Mouse (Mus musculus): ENCODE results near the gene Cdkn1a. TPM values are rescaled to one million over a fixed set of nuclear protein-coding genes. Genes with fewer than 3 reads are reported as not detected.

Gene Cdkn1a
- polyA plus RNA-seq, 1 experiment from 2014 or later = 292 TPM

DNA sequence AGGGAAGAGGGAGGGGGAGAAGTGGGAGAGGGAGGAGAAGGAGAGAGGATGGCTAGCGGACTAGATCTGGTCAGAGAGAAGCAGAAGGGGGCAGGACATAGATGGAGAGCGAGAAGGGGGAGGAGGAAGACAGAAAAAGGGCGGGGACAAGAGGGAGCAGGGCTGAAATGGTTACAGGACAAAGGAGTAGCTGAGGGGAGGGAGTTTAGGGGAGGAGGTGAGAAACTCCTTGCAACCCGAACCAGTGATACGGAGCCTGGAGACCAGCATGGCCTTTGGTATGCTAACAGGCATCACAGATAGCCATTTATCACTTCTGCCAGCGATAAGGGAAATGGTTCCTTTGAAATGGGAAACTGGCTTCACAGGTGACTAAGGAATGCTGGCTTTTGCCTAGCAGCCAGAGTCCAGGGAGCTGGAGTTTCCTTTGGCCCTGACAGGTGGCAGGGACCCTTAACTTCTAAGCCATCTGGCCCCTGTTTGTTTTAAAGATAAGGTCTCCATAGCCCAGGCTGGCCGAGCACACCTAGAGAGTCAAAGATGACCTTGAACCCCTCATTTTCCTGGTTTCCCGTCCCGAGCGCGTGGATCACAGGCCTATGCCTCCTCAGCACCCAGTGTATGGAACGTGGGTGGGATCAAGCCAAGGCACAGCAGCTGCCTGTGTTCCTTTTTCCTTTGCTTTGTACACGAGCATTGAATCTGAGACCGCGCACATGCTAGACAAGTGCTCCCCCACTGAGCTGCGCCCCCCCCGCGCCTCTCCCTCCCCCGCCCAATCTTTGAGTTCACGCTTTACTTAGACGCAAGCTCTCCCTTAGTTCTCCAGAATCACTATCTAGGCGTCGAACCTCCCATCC, 9.8 kb upstream of the Cdkn1a start:
- DNase-seq (ENCODE audit: low spot score) = no peak
- peak overlapping the region; percentile 31 for H3K9ac ChIP-seq (ENCODE audit: low read depth, low read length)
- peak overlapping the region; percentile 32 for H3K4me2 ChIP-seq (ENCODE audit: low read depth, low read length)
- H3K27ac ChIP-seq (replicated peaks; ENCODE audit: low read depth, low read length) = no peak overlapping the region
- H3K4me1 ChIP-seq (ENCODE audit: control insufficient read depth, insufficient read depth, low read length) = peaks cover 26% of the 10 kb centered on the region
- H3K9me3 ChIP-seq (ENCODE audit: control insufficient read depth, low read length) = 0 out of 2 replicates have a peak, but pooled peaks cover 6% of the 10 kb centered on the region
- WGBS = 3% methylated on average over 23 of the region's 23 CpGs
- no peak for ATAC-seq (ENCODE audit: low read depth)
- peak overlapping the region; percentile 13 for H3K4me3 ChIP-seq (ENCODE audit: low read depth, low read length)
- peaks cover 13% of the 10 kb centered on the region for H3K27me3 ChIP-seq (replicated peaks; ENCODE audit: control insufficient read depth, insufficient read depth, low read length)
- H3K36me3 ChIP-seq (ENCODE audit: control insufficient read depth, insufficient read depth, low read length) = no peaks in the 10 kb centered on the region

DNA sequence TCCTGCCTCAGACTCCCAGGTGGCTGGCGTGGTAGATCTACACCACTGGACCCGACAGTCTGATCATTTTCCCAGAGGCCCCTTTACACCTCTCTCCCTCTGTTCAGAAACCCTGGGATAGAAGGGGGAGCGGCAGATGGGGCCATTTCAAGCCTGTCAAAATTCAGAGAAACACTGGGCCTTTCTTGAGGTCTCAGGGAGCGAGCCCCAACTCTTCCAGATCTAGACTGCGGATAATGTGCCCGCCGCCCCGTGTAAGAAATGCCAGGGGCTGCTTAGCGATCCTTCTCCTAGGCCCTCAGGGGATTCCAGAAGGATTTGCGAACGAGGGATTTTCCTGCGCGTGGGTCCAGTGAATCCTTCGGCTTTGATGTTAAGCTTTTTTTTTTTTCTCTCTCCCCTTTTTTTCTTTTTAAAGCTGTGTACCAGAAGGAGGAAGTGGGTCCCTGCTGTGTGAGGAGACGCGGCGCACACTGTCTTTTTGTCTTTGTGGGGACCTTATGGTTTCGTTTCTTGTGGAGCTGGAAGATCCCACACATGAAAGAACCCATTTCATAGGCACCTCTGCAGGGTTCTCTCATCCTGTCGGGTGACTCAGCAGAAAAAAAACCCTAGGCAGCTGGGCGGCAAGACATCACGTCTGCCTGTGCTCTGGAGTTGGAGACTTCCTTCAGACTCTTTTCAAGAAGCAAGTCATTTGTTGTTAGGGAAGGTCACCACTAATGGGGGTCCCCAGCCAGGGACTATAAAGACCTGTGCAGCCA, 9.0 kb upstream of the Cdkn1a start:
- ATAC-seq (ENCODE audit: low read depth) (no peak), DNase-seq (ENCODE audit: low spot score) (no peak)
- Histone ChIP-seq H3K4me3 (ENCODE audit: low read depth, low read length) (peak overlapping the region; percentile 13), H3K9ac (ENCODE audit: low read depth, low read length) (peak overlapping the region; percentile 31; the same call in 1 of the 2 replicates), H3K9me3 (ENCODE audit: control insufficient read depth, low read length) (0 out of 2 replicates have a peak, but pooled peaks cover 6% of the 10 kb centered on the region), H3K4me2 (ENCODE audit: low read depth, low read length) (peak overlapping the region; percentile 32), H3K4me1 (ENCODE audit: control insufficient read depth, insufficient read depth, low read length) (peaks cover 26% of the 10 kb centered on the region), H3K36me3 (ENCODE audit: control insufficient read depth, insufficient read depth, low read length) (no peaks in the 10 kb centered on the region), H3K27ac (replicated peaks; ENCODE audit: low read depth, low read length) (no peak overlapping the region), H3K27me3 (replicated peaks; ENCODE audit: control insufficient read depth, insufficient read depth, low read length) (peaks cover 13% of the 10 kb centered on the region)
- 4% methylated on average over 19 of the region's 21 CpGs for WGBS

DNA sequence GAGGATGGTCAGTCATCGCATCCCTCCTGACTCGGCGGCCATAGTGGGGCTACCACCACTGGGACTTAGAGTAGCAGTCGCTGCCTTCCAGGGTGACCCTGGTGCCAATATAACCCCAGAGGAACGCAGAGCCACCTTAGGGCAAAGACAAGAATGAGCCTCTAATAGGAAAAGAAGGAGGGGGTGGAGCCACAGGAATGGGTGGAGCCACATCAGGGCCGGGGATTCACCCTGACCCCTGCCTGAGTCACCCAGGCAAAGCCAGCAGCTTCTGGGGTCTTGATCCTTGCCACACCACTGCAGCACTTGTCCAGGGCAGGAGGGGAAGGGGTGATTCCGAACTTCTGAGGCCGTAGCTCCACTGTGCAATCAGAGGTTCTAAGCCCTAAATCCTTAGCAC, 7.2 kb upstream of the Cdkn1a start:
- H3K27me3 ChIP-seq (replicated peaks; ENCODE audit: control insufficient read depth, insufficient read depth, low read length) = peaks cover 13% of the 10 kb centered on the region
- DNase-seq (ENCODE audit: low spot score) (no peak), ATAC-seq (ENCODE audit: low read depth) (no peak)
- no peak overlapping the region for H3K27ac ChIP-seq (replicated peaks; ENCODE audit: low read depth, low read length)
- no peak overlapping the region for H3K4me3 ChIP-seq (ENCODE audit: low read depth, low read length)
- peaks cover 17% of the 10 kb centered on the region for H3K4me1 ChIP-seq (ENCODE audit: control insufficient read depth, insufficient read depth, low read length)
- H3K9ac ChIP-seq (ENCODE audit: low read depth, low read length) = no peak overlapping the region
- no peaks in the 10 kb centered on the region for H3K36me3 ChIP-seq (ENCODE audit: control insufficient read depth, insufficient read depth, low read length)
- no peak overlapping the region for H3K4me2 ChIP-seq (ENCODE audit: low read depth, low read length)
- 0 out of 2 replicates have a peak, but pooled peaks cover 6% of the 10 kb centered on the region for H3K9me3 ChIP-seq (ENCODE audit: control insufficient read depth, low read length)
- 85% methylated on average over 8 of the region's 8 CpGs for WGBS

DNA sequence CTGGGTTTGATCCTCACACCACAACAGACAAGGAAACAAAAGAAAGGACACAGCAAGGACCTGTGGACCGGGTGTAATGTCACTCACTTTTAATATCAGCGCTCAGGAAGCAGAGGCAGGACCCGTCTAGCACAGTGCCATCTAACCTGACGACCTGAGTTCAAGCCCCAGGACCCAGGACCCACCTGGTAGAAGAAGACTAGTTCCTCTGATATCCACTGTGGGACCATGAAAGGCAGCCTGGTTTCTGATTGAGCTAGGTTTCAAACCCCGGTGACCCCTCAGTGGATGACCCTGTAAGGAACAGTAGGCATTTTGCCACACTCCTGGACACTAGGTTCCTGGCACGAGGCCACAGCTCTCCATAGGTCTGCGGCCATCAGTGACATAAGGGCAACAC, 6.1 kb upstream of the Cdkn1a start:
- DNase-seq (ENCODE audit: low spot score) (no peak), ATAC-seq (ENCODE audit: low read depth) (no peak)
- Histone ChIP-seq H3K4me1 (ENCODE audit: control insufficient read depth, insufficient read depth, low read length) (0 out of 2 replicates have a peak, but pooled peaks cover 10% of the 10 kb centered on the region), H3K27me3 (replicated peaks; ENCODE audit: control insufficient read depth, insufficient read depth, low read length) (peaks cover 13% of the 10 kb centered on the region), H3K36me3 (ENCODE audit: control insufficient read depth, insufficient read depth, low read length) (no peaks in the 10 kb centered on the region), H3K9ac (ENCODE audit: low read depth, low read length) (no peak overlapping the region), H3K4me3 (ENCODE audit: low read depth, low read length) (no peak overlapping the region), H3K4me2 (ENCODE audit: low read depth, low read length) (no peak overlapping the region), H3K9me3 (ENCODE audit: control insufficient read depth, low read length) (0 out of 2 replicates have a peak, but pooled peaks cover 6% of the 10 kb centered on the region), H3K27ac (replicated peaks; ENCODE audit: low read depth, low read length) (no peak overlapping the region)
- WGBS = 84% methylated on average over 7 of the region's 7 CpGs

DNA sequence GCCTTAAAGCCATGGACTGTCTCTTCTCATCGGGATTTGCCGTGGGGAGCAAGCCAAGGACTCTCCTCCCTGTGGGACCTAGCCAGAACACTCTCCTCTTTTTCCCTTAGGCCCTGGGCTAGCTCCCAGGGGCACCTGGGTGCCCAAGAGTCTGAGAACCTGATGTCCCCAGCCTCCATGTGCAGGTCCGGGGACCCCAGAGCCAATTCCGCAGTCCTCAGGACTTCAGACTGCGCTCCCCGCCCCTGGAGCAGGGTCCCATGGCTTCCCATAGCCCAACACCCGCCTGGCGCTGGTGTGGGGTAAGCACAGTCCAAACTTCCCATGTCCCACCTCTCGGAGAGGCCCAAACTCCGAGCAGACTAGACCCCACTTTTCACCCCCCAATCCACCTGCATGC, 5.5 kb upstream of the Cdkn1a start:
- no peak for DNase-seq (ENCODE audit: low spot score)
- H3K27ac ChIP-seq (replicated peaks; ENCODE audit: low read depth, low read length) = no peak overlapping the region
- 76% methylated on average over 10 of the region's 10 CpGs for whole genome bisulfite sequencing

DNA sequence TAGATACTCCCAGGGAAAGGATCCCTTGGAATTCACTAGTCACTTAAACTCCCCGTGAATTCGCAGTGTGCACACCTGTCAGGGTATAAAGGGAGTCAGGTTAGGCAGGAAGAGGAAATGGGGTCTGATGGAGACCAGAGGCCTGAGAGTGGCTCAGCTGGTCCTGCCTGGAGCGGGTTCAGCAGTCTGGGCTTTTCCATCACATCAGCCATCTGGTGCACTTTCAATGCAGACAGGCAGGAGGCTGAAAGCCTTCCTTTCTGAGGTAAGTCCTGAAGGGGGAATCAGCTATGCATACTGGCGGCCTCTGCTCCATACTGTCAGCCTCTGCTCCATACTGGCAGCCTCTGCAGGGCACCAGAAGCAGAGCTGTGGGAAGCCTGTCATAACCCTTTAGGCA, 3.9 kb upstream of the Cdkn1a start:
- Histone ChIP-seq H3K4me2 (ENCODE audit: low read depth, low read length) (no peak overlapping the region), H3K27me3 (replicated peaks; ENCODE audit: control insufficient read depth, insufficient read depth, low read length) (peaks cover 2% of the 10 kb centered on the region; the same call in 1 of the 2 replicates), H3K36me3 (ENCODE audit: control insufficient read depth, insufficient read depth, low read length) (no peaks in the 10 kb centered on the region), H3K27ac (replicated peaks; ENCODE audit: low read depth, low read length) (no peak overlapping the region), H3K4me1 (ENCODE audit: control insufficient read depth, insufficient read depth, low read length) (no peaks in the 10 kb centered on the region), H3K9ac (ENCODE audit: low read depth, low read length) (no peak overlapping the region), H3K4me3 (ENCODE audit: low read depth, low read length) (no peak overlapping the region), H3K9me3 (ENCODE audit: control insufficient read depth, low read length) (0 out of 2 replicates have a peak, but pooled peaks cover 6% of the 10 kb centered on the region)
- ATAC-seq (ENCODE audit: low read depth) (no peak), DNase-seq (ENCODE audit: low spot score) (no peak)
- 76% methylated on average over 4 of the region's 4 CpGs for WGBS

More for the DNA sequence above, 5.5 kb upstream of the Cdkn1a start:
- Histone ChIP-seq H3K4me1 (ENCODE audit: control insufficient read depth, insufficient read depth, low read length) (0 out of 2 replicates have a peak, but pooled peaks cover 10% of the 10 kb centered on the region), H3K9ac (ENCODE audit: low read depth, low read length) (no peak overlapping the region), H3K36me3 (ENCODE audit: control insufficient read depth, insufficient read depth, low read length) (no peaks in the 10 kb centered on the region), H3K4me2 (ENCODE audit: low read depth, low read length) (no peak overlapping the region), H3K9me3 (ENCODE audit: control insufficient read depth, low read length) (0 out of 2 replicates have a peak, but pooled peaks cover 6% of the 10 kb centered on the region), H3K27me3 (replicated peaks; ENCODE audit: control insufficient read depth, insufficient read depth, low read length) (peaks cover 13% of the 10 kb centered on the region), H3K4me3 (ENCODE audit: low read depth, low read length) (no peak overlapping the region)
- no peak for ATAC-seq (ENCODE audit: low read depth)

DNA sequence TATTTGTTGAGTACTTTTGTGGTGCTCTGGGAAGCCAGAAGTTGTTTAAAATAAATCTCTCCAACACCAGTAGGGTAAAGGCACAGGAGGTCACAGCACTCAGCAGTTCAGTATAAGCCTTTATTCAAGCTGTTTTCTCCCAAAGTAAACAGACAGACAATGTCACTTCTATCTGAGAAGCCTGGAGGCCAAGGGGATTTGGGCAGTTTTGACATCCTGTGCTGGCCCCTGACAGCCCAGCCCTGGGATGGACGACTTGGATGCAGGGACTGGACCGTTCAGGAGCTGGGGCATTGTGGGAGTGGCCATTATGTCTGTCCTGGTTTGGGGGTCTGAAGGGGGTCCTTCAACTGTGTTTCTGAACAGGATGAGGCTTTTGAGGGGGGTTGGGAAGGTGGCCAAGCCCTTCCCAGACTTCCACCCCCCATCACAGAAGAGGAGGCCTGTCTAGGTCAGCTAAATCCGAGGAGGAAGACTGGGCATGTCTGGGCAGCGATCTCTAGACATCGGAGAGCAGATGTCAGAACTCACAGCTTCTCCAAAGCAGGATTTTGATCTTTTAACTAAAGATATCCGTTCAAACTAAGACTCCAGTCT, 670 bp downstream of the Cdkn1a start:
- 35% methylated on average over 6 of the region's 6 CpGs for WGBS
- H3K4me3 ChIP-seq (ENCODE audit: low read depth, low read length) = no peak overlapping the region
- DNase-seq (ENCODE audit: low spot score) = no peak

DNA sequence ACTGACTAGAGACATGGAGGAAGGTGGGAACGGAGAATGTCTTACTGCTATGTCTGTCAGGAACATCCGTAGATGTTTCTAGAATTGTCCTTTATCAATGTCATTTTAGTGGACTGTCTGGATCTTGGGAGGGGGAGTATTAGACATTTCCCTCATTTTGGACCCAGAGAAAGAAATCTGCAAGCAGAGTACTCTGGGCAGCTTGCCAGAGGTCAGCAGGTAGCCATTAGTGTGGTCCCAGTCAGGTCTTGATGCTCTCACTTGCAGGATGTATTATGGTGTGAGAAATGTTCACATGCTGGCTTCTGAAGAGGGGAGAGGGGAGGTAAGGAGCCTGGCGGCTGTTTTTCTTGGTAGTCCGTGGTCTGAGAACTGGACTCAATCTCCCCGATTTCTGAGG, 1.7 kb downstream of the Cdkn1a start:
- ATAC-seq (ENCODE audit: low read depth) (no peak), DNase-seq (ENCODE audit: low spot score) (no peak)
- Histone ChIP-seq H3K36me3 (ENCODE audit: control insufficient read depth, insufficient read depth, low read length) (no peaks in the 10 kb centered on the region), H3K4me1 (ENCODE audit: control insufficient read depth, insufficient read depth, low read length) (peaks cover 10% of the 10 kb centered on the region; the same call in 1 of the 2 replicates), H3K4me3 (ENCODE audit: low read depth, low read length) (no peak overlapping the region), H3K9ac (ENCODE audit: low read depth, low read length) (no peak overlapping the region), H3K9me3 (ENCODE audit: control insufficient read depth, low read length) (no peaks in the 10 kb centered on the region), H3K27me3 (replicated peaks; ENCODE audit: control insufficient read depth, insufficient read depth, low read length) (peaks cover 29% of the 10 kb centered on the region), H3K4me2 (ENCODE audit: low read depth, low read length) (no peak overlapping the region), H3K27ac (replicated peaks; ENCODE audit: low read depth, low read length) (no peak overlapping the region)
- WGBS = 50% methylated on average over 5 of the region's 5 CpGs

More for the DNA sequence above, 670 bp downstream of the Cdkn1a start:
- peaks cover 29% of the 10 kb centered on the region for H3K27me3 ChIP-seq (replicated peaks; ENCODE audit: control insufficient read depth, insufficient read depth, low read length)
- peaks cover 10% of the 10 kb centered on the region; the same call in 1 of the 2 replicates for H3K4me1 ChIP-seq (ENCODE audit: control insufficient read depth, insufficient read depth, low read length)
- H3K9ac ChIP-seq (ENCODE audit: low read depth, low read length) = no peak overlapping the region
- no peaks in the 10 kb centered on the region for H3K36me3 ChIP-seq (ENCODE audit: control insufficient read depth, insufficient read depth, low read length)
- no peak overlapping the region for H3K27ac ChIP-seq (replicated peaks; ENCODE audit: low read depth, low read length)
- ATAC-seq (ENCODE audit: low read depth) = no peak
- no peaks in the 10 kb centered on the region for H3K9me3 ChIP-seq (ENCODE audit: control insufficient read depth, low read length)
- H3K4me2 ChIP-seq (ENCODE audit: low read depth, low read length) = no peak overlapping the region
